Mouse (Mus musculus): ENCODE measurements around the gene AI413582. TPM values are rescaled to one million over a fixed set of nuclear protein-coding genes. Genes with fewer than 3 reads are reported as not detected.

Gene AI413582
- polyA plus RNA-seq, 1 experiment from 2014 or later, result 17.4 TPM

DNA sequence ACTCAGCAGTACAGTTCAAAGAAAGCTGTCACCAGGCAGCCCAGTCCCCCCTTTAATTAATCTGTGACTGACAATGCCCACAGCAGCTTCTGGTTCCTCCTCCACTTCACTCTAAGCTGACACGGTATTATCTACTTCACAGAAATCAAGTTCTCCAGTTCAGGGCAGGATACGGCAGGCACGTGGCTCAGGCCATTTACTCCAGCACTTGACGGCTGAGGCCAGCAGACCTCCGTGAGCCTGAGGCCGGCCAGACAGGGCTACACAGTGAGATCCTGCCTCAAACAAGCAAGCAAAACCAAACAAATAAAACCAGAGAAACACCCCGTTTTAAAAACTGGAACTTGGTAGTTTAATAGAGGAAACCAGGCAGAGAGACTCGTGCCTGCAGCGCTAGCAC, 21.1 kb upstream of the AI413582 start:
- no peak for ATAC-seq (ENCODE audit: low FRiP score, low TSS enrichment)
- peaks cover 44% of the 10 kb centered on the region for H3K36me3 ChIP-seq (ENCODE audit: control insufficient read depth, insufficient read depth, low read length)

DNA sequence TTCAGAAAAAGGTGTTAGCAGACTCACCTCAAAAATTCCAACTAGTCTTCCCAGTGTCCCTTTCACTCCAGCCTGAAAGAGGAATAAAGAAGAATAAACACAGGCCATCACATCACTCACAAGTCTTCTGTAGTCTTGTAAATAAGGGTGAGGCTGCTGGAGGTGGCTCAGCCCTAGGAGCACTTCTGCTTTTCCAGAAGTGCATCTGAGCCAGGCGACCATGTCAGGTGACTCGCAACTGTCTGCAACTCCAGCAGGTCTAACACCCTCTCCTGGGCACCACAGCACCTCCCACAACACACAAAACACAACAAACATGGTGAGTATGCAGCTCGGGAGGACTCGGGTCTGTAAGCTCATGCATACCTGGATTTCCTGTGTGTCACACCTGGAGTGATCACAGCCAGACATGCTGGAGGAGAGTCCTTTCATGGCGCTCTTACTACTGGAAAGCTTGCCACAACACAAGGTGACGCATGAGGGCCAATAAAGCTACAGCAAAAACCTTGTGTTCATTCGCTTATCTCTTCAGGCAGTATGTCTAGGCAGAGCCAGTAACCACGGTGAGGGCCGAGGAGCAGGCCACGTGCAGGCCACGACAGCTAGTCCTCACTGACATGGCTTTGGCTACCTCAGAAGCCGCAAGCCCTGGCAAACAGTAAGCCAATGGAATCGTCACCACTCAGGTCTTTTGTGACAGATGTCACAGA, 17.8 kb upstream of the AI413582 start:
- Histone ChIP-seq H3K4me1 (ENCODE audit: control insufficient read depth, insufficient read depth, low read length) (no peaks in the 10 kb centered on the region), H3K9me3 (ENCODE audit: control insufficient read depth, low read length) (no peaks in the 10 kb centered on the region), H3K4me2 (replicated peaks; ENCODE audit: low read depth, low read length) (no peak overlapping the region), H3K9ac (ENCODE audit: low read depth, low read length) (no peak overlapping the region), H3K27me3 (ENCODE audit: control insufficient read depth, insufficient read depth, low read length) (no peaks in the 10 kb centered on the region), H3K27ac (ENCODE audit: low read depth, low read length) (no peak overlapping the region), H3K4me3 (ENCODE audit: low read length) (no peak overlapping the region), H3K36me3 (ENCODE audit: control insufficient read depth, insufficient read depth, low read length) (peaks cover 63% of the 10 kb centered on the region)
- WGBS, result 90% methylated on average over 13 of the region's 13 CpGs
- no peak for ATAC-seq (ENCODE audit: low FRiP score, low TSS enrichment)

More for the DNA sequence above, 21.1 kb upstream of the AI413582 start:
- Histone ChIP-seq H3K27me3 (ENCODE audit: control insufficient read depth, insufficient read depth, low read length) (no peaks in the 10 kb centered on the region), H3K4me2 (replicated peaks; ENCODE audit: low read depth, low read length) (no peak overlapping the region), H3K27ac (ENCODE audit: low read depth, low read length) (no peak overlapping the region), H3K4me1 (ENCODE audit: control insufficient read depth, insufficient read depth, low read length) (no peaks in the 10 kb centered on the region), H3K9me3 (ENCODE audit: control insufficient read depth, low read length) (no peaks in the 10 kb centered on the region), H3K4me3 (ENCODE audit: low read length) (no peak overlapping the region), H3K9ac (ENCODE audit: low read depth, low read length) (no peak overlapping the region)
- WGBS, result 59% methylated on average over 9 of the region's 9 CpGs

DNA sequence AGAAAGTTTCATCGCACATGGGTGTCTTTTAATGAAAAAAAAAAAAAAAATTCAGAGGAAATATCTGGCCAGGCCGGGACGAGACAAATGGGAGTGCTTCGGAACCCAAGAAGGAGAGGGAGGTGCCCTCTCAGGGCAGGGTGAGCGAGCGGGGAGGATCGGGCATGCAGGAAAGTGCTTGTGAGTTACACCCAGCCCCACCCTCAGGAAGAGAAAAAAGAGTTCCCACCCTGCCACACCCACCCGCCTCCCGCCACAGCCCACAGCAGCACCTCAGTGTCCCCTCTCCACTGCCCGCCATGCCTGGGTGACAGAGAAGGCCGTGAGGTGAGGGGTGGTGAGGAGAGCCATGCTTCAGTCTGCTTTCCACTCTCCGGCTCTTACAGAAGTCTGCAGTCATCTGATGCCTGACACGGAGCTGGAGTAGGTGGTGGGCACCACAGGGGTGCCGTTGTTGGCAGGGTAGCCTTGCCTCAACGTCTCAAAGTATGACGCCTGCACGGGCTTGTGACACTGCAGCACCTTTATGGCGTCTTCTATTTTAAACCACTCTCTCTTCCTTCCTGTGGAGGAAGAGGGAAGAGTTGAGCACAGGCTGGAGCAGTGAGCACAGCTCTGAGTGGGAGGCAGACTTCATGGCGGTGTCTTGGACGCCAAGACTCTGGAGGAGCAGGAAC, 15.0 kb upstream of the AI413582 start:
- no peak overlapping the region for H3K4me2 ChIP-seq (replicated peaks; ENCODE audit: low read depth, low read length)
- H3K36me3 ChIP-seq (ENCODE audit: control insufficient read depth, insufficient read depth, low read length), result peaks cover 65% of the 10 kb centered on the region
- H3K27me3 ChIP-seq (ENCODE audit: control insufficient read depth, insufficient read depth, low read length), result no peaks in the 10 kb centered on the region
- H3K4me3 ChIP-seq (ENCODE audit: low read length), result no peak overlapping the region
- H3K9me3 ChIP-seq (ENCODE audit: control insufficient read depth, low read length), result no peaks in the 10 kb centered on the region
- 83% methylated on average over 19 of the region's 20 CpGs for WGBS
- no peak overlapping the region for H3K27ac ChIP-seq (ENCODE audit: low read depth, low read length)
- H3K4me1 ChIP-seq (ENCODE audit: control insufficient read depth, insufficient read depth, low read length), result no peaks in the 10 kb centered on the region
- H3K9ac ChIP-seq (ENCODE audit: low read depth, low read length), result no peak overlapping the region
- no peak for ATAC-seq (ENCODE audit: low FRiP score, low TSS enrichment)

DNA sequence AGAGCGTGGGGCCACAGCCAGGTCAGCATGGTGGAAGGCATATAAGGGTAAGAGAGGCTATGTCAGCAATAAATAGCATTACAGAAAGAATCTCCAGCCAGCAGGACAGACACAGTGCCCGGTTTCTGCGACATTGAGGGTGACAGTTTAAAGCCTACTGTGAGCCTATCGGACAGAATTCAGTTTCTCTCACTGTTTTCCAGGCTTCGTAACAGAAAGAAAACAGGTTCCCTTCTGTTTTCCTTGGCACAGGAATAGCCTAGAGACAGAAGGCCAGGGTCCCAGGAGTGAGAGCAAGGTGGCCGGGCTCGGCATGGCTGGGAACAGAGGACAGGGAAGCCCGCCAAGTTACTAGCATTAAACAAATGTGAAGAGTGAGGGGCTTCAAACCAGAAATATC, 14.3 kb upstream of the AI413582 start:
- Histone ChIP-seq H3K27me3 (ENCODE audit: control insufficient read depth, insufficient read depth, low read length) (no peaks in the 10 kb centered on the region), H3K4me2 (replicated peaks; ENCODE audit: low read depth, low read length) (no peak overlapping the region), H3K4me1 (ENCODE audit: control insufficient read depth, insufficient read depth, low read length) (no peaks in the 10 kb centered on the region), H3K9me3 (ENCODE audit: control insufficient read depth, low read length) (no peaks in the 10 kb centered on the region), H3K27ac (ENCODE audit: low read depth, low read length) (no peak overlapping the region), H3K9ac (ENCODE audit: low read depth, low read length) (no peak overlapping the region), H3K36me3 (ENCODE audit: control insufficient read depth, insufficient read depth, low read length) (peaks cover 64% of the 10 kb centered on the region), H3K4me3 (ENCODE audit: low read length) (no peak overlapping the region)
- ATAC-seq (ENCODE audit: low FRiP score, low TSS enrichment), result no peak
- 82% methylated on average over 8 of the region's 8 CpGs for WGBS

DNA sequence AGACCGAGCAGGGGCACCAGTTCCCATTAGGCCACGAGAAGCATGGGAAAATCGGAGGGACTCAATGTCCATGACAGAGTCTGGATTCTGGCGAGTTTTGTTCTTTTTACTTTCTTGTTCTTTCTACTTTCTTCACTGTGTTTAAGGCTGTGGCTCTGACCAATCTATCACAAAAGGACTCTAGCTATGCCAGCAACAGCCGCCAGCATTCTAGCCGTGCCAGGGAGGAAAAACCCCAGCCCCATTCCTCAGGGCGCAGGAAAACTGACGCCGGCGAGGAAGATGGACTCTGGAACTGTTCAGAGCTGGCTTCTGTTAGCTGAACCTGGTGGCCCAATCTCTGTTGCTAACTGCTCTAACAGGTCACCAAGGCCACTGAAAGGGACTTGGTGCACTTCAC, 12.9 kb upstream of the AI413582 start:
- Histone ChIP-seq H3K9me3 (ENCODE audit: control insufficient read depth, low read length) (no peaks in the 10 kb centered on the region), H3K4me2 (replicated peaks; ENCODE audit: low read depth, low read length) (no peak overlapping the region), H3K9ac (ENCODE audit: low read depth, low read length) (no peak overlapping the region), H3K4me3 (ENCODE audit: low read length) (no peak overlapping the region), H3K27me3 (ENCODE audit: control insufficient read depth, insufficient read depth, low read length) (no peaks in the 10 kb centered on the region), H3K4me1 (ENCODE audit: control insufficient read depth, insufficient read depth, low read length) (no peaks in the 10 kb centered on the region), H3K27ac (ENCODE audit: low read depth, low read length) (no peak overlapping the region), H3K36me3 (ENCODE audit: control insufficient read depth, insufficient read depth, low read length) (peaks cover 63% of the 10 kb centered on the region)
- 96% methylated on average over 10 of the region's 10 CpGs for WGBS
- ATAC-seq (ENCODE audit: low FRiP score, low TSS enrichment), result no peak

DNA sequence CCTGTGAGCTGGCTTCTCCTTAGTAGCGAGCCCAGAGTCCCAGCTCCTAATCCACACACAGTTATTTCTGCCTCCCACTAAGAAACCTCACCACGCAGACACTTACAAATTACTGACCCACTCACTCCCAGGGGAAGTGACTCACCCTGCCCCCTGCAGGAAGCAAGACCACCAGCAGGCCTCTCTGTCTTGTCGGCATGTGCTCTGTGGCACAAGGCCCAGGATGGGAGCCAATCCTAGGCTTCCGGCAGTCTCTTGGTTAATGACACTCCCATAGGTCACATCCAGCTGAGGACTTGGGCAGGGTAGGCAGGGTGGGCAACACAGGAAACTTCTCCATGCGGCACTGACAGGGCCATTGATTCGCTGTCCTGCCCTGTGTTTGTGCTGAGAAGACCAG, 11.9 kb upstream of the AI413582 start:
- Histone ChIP-seq H3K36me3 (ENCODE audit: control insufficient read depth, insufficient read depth, low read length) (peaks cover 59% of the 10 kb centered on the region), H3K9ac (ENCODE audit: low read depth, low read length) (no peak overlapping the region), H3K4me3 (ENCODE audit: low read length) (no peak overlapping the region), H3K27me3 (ENCODE audit: control insufficient read depth, insufficient read depth, low read length) (no peaks in the 10 kb centered on the region), H3K9me3 (ENCODE audit: control insufficient read depth, low read length) (no peaks in the 10 kb centered on the region), H3K4me2 (replicated peaks; ENCODE audit: low read depth, low read length) (no peak overlapping the region), H3K4me1 (ENCODE audit: control insufficient read depth, insufficient read depth, low read length) (no peaks in the 10 kb centered on the region), H3K27ac (ENCODE audit: low read depth, low read length) (no peak overlapping the region)
- 63% methylated on average over 6 of the region's 6 CpGs for WGBS
- no peak for ATAC-seq (ENCODE audit: low FRiP score, low TSS enrichment)

DNA sequence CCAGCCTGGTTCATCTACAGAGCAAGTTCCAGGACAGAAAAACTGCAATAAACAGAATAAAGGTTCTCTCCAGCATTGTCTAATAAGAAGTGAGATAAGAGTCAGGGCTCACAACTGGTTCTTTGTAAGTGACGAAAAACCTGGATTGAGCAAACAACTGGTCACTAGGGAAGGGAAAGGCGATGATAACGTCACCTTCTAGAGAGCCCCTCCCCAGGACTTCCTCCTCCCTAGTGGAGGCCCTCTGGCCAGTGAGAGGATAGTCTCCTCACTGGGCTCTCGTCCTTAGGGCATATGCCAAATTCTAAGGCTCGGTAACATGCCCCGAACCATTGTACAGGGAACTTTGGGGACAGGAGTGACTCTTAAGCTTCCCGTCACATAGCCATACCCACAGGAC, 10.5 kb upstream of the AI413582 start:
- H3K4me1 ChIP-seq (ENCODE audit: control insufficient read depth, insufficient read depth, low read length), result no peaks in the 10 kb centered on the region

DNA sequence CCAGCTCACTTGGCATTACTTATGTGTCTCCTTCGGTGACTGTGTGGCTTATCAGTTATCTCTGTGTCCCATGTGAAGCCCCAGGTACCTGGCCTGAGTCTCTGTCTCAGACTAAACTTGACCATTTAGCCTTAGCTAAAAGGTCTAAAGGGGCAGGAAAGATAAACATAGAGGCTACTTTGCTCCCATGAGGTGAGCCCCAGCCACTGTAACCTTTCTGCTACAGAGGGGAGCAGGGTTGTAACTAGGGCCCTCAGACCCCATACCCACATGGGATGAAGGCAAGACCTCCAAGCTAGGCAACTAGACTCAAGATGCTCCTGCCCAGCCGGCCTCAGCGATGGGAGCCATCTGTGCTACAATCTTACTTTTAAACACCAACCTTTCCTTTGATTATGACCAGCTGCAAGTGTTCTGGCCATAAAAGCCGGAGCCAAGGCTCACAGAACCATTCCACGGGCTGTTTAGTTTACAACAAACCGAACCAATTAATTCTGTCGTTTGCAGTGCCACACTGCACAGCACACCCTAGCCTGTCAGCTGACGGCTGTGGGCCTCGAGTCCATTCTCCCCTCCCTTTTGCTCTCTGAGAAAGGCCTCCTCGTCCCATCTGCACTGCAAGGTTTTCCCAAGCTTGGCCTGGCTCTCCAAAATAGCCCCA, 9.7 kb upstream of the AI413582 start:
- Histone ChIP-seq H3K27ac (ENCODE audit: low read depth, low read length) (no peak overlapping the region), H3K9ac (ENCODE audit: low read depth, low read length) (no peak overlapping the region), H3K9me3 (ENCODE audit: control insufficient read depth, low read length) (no peaks in the 10 kb centered on the region), H3K4me2 (replicated peaks; ENCODE audit: low read depth, low read length) (no peak overlapping the region), H3K36me3 (ENCODE audit: control insufficient read depth, insufficient read depth, low read length) (peaks cover 40% of the 10 kb centered on the region), H3K4me3 (ENCODE audit: low read length) (no peak overlapping the region), H3K4me1 (ENCODE audit: control insufficient read depth, insufficient read depth, low read length) (no peaks in the 10 kb centered on the region), H3K27me3 (ENCODE audit: control insufficient read depth, insufficient read depth, low read length) (no peaks in the 10 kb centered on the region)
- 32% methylated on average over 10 of the region's 10 CpGs for WGBS
- no peak for ATAC-seq (ENCODE audit: low FRiP score, low TSS enrichment)

More for the DNA sequence above, 10.5 kb upstream of the AI413582 start:
- ATAC-seq (ENCODE audit: low FRiP score, low TSS enrichment), result no peak
- Histone ChIP-seq H3K4me2 (replicated peaks; ENCODE audit: low read depth, low read length) (no peak overlapping the region), H3K9me3 (ENCODE audit: control insufficient read depth, low read length) (no peaks in the 10 kb centered on the region), H3K36me3 (ENCODE audit: control insufficient read depth, insufficient read depth, low read length) (peaks cover 49% of the 10 kb centered on the region), H3K4me3 (ENCODE audit: low read length) (no peak overlapping the region), H3K27me3 (ENCODE audit: control insufficient read depth, insufficient read depth, low read length) (no peaks in the 10 kb centered on the region), H3K9ac (ENCODE audit: low read depth, low read length) (no peak overlapping the region), H3K27ac (ENCODE audit: low read depth, low read length) (no peak overlapping the region)
- 78% methylated on average over 7 of the region's 7 CpGs for WGBS

All from kidney, embryonic 14.5 days (tissue).